Mouse (Mus musculus) 3T3-L1 (cell line): ENCODE measurements around the gene Myoz1.
"Not testable (repeated sequence)": the region's sequence is repeated elsewhere in the genome, so short reads cannot be mapped to it uniquely, and the experiment has no call there.

Source experiments
- DNase-seq: peaks from one replicate; pipeline ENCODE4 v3.0.0-alpha.2; 2015; ENCODE audit warnings: low read depth, low spot score

Gene Myoz1

GRCm38 (mm10) chr14:20656361-20656760, at the start of gene Myoz1:
Gene Myoz1, minus strand, starts transcription at chr14:20656540.
- DNase-seq = no peak

- DNase-seq = not testable (repeated sequence)
Observed at GRCm38 (mm10) chr14:20703461-20703860, 47.1 kb upstream of the Myoz1 start.

- DNase-seq = peak; percentile 75
Observed at GRCm38 (mm10) chr14:20702741-20703381, 46.5 kb upstream of the Myoz1 start, which contains the start of gene Chchd1. Gene Chchd1, plus strand, starts transcription at chr14:20703006.

GRCm38 (mm10) chr14:20702096-20702740, 45.9 kb upstream of the Myoz1 start:
- DNase-seq = peak; percentile 59

- no peak for DNase-seq
Observed at GRCm38 (mm10) chr14:20701554-20701953, 45.2 kb upstream of the Myoz1 start.

GRCm38 (mm10) chr14:20700362-20700761, 44.0 kb upstream of the Myoz1 start:
- DNase-seq = no peak

- no peak for DNase-seq
Observed at GRCm38 (mm10) chr14:20698515-20698914, 42.2 kb upstream of the Myoz1 start.

- DNase-seq = peak; percentile 76
Observed at GRCm38 (mm10) chr14:20696986-20697385, 40.6 kb upstream of the Myoz1 start.

GRCm38 (mm10) chr14:20695761-20696520, 39.6 kb upstream of the Myoz1 start:
- peak; percentile 10 for DNase-seq

GRCm38 (mm10) chr14:20694884-20695760, 38.8 kb upstream of the Myoz1 start, which contains the start of gene Fut11:
Gene Fut11, plus strand, starts transcription at chr14:20694968.
- peak; percentile 76 for DNase-seq

- peak; percentile 18 for DNase-seq
Observed at GRCm38 (mm10) chr14:20694185-20694883, 38.0 kb upstream of the Myoz1 start.

- no peak for DNase-seq
Observed at GRCm38 (mm10) chr14:20693589-20694101, 37.3 kb upstream of the Myoz1 start.

GRCm38 (mm10) chr14:20691772-20692171, 35.4 kb upstream of the Myoz1 start:
- DNase-seq = no peak

- no peak for DNase-seq
Observed at GRCm38 (mm10) chr14:20689009-20689408, 32.7 kb upstream of the Myoz1 start.

GRCm38 (mm10) chr14:20686576-20686975, 30.2 kb upstream of the Myoz1 start:
- no peak for DNase-seq

- no peak for DNase-seq
Observed at GRCm38 (mm10) chr14:20682498-20682897, 26.2 kb upstream of the Myoz1 start.

GRCm38 (mm10) chr14:20681742-20682141, 25.4 kb upstream of the Myoz1 start:
- no peak for DNase-seq

- DNase-seq = no peak
Observed at GRCm38 (mm10) chr14:20677906-20678305, 21.6 kb upstream of the Myoz1 start.

GRCm38 (mm10) chr14:20674064-20674833, 17.9 kb upstream of the Myoz1 start, which contains the start of gene Sec24c:
Gene Sec24c, plus strand, starts transcription at chr14:20674308.
- peak; percentile 96 for DNase-seq

- no peak for DNase-seq
Observed at GRCm38 (mm10) chr14:20673735-20674063, 17.4 kb upstream of the Myoz1 start.
